Mouse (Mus musculus) MEL (cell line): ENCODE measurements around the gene Cd164. TPM values are rescaled to one million over a fixed set of nuclear protein-coding genes. Genes with fewer than 3 reads are reported as not detected.
A peak's percentile ranks its signal among the peaks of the same experiment; 100 is the strongest.

ENCODE experiments used
- DNase-seq: peaks from one replicate; pipeline ENCODE4 v3.0.0; 2011; ENCODE audit warnings: low read depth, low spot score
- H3K27ac ChIP-seq: 2 replicates; pipeline ENCODE4 v1.5.1; 2012; ENCODE audit warnings: low read depth, mild to moderate bottlenecking, control low read depth, low read length, moderate library complexity; ENCODE audit not compliant: control insufficient read depth
- H3K27me3 ChIP-seq, 2 experiments: fragments of 150-350 bp in 1 of 2; sonication (generic) in 1 of 2; 2 replicates each; pipeline ENCODE4 v1.6.1; 2012; ENCODE audit warnings: low read length in 2 of 2, mild to moderate bottlenecking in 2 of 2, improper control_type of control experiment in 1 of 2, moderate library complexity in 1 of 2; ENCODE audit not compliant: insufficient read depth in 2 of 2, control insufficient read depth in 1 of 2
- H3K36me3 ChIP-seq, 2 experiments: 2 replicates each; pipeline ENCODE4 v1.6.1; 2012 to 2014; ENCODE audit warnings: low read length in 2 of 2, improper control_type of control experiment in 1 of 2, inconsistent platforms in 1 of 2, mild to moderate bottlenecking in 1 of 2; ENCODE audit not compliant: insufficient read depth in 2 of 2, control insufficient read depth in 1 of 2
- H3K4me1 ChIP-seq, 2 experiments: fragments of 150-350 bp in 1 of 2; sonication (generic) in 1 of 2; 2 replicates each; pipeline ENCODE4 v1.6.1; 2012; ENCODE audit warnings: low read length in 2 of 2, improper control_type of control experiment in 1 of 2, mild to moderate bottlenecking in 1 of 2; ENCODE audit not compliant: insufficient read depth in 2 of 2, control insufficient read depth in 1 of 2
- H3K4me3 ChIP-seq, 2 experiments: fragments of 150-350 bp in 1 of 2; sonication (generic) in 1 of 2; 2 replicates each; pipeline ENCODE4 v1.5.1; 2012; ENCODE audit warnings: low read depth in 2 of 2, low read length in 2 of 2, mild to moderate bottlenecking in 2 of 2, moderate library complexity in 2 of 2, control low read depth in 1 of 2, improper control_type of control experiment in 1 of 2; ENCODE audit not compliant: control insufficient read depth in 1 of 2, insufficient read depth in 1 of 2
- H3K79me2 ChIP-seq: 2 replicates; pipeline ENCODE4 v1.6.1; 2012; ENCODE audit warnings: mild to moderate bottlenecking, low read length, moderate library complexity; ENCODE audit not compliant: control insufficient read depth, poor library complexity, insufficient read depth
- H3K9ac ChIP-seq: 2 replicates; pipeline ENCODE4 v1.6.1; 2012; ENCODE audit warnings: low read depth, mild to moderate bottlenecking, control low read depth, low read length, moderate library complexity; ENCODE audit not compliant: control insufficient read depth, poor library complexity, severe bottlenecking
- H3K9me3 ChIP-seq: fragments of 150-350 bp; sonication (generic); replicated peaks from 2 replicates; pipeline ENCODE4 v1.6.1; 2012; ENCODE audit warnings: mild to moderate bottlenecking, low read length, improper control_type of control experiment, moderate library complexity; ENCODE audit not compliant: insufficient read depth
- CHD1 ChIP-seq: IDR thresholded peaks from 2 replicates; pipeline ENCODE4 v1.6.1; 2012; ENCODE audit warnings: low read depth, mild to moderate bottlenecking, inconsistent platforms, low read length, improper control_type of control experiment
- CHD2 ChIP-seq: IDR thresholded peaks from 2 replicates; pipeline ENCODE4 v1.6.1; 2011; ENCODE audit warnings: low read length, improper control_type of control experiment
- CTCF ChIP-seq, 3 experiments: IDR thresholded peaks in 2 of 3; conservative IDR thresholded peaks in 1 of 3; 2 replicates each; pipeline ENCODE4 v1.5.1; 2011 to 2012; ENCODE audit warnings: low read length in 3 of 3, low read depth in 2 of 3, mild to moderate bottlenecking in 2 of 3, improper control_type of control experiment in 1 of 3, inconsistent platforms in 1 of 3, mixed read lengths in 1 of 3, moderate library complexity in 1 of 3; ENCODE audit not compliant: control insufficient read depth in 1 of 3, insufficient read depth in 1 of 3, poor library complexity in 1 of 3, severe bottlenecking in 1 of 3
- E2F4 ChIP-seq: IDR thresholded peaks from 2 replicates; pipeline ENCODE4 v1.6.1; 2011; ENCODE audit warnings: low read depth, low read length, improper control_type of control experiment, borderline replicate concordance
- ELF1 ChIP-seq: IDR thresholded peaks from 2 replicates; pipeline ENCODE4 v1.6.1; 2014; ENCODE audit warnings: low read depth, mild to moderate bottlenecking, inconsistent platforms, low read length, improper control_type of control experiment, moderate library complexity
- ETS1 ChIP-seq: IDR thresholded peaks from 2 replicates; pipeline ENCODE4 v1.6.1; 2012; ENCODE audit warnings: low read depth, mild to moderate bottlenecking, inconsistent platforms, low read length, improper control_type of control experiment, moderate library complexity
- GATA1 ChIP-seq: IDR thresholded peaks from 2 replicates; pipeline ENCODE4 v1.6.1; 2011; ENCODE audit warnings: low read depth, low read length, improper control_type of control experiment
- HCFC1 ChIP-seq: IDR thresholded peaks from 2 replicates; pipeline ENCODE4 v1.6.1; 2012; ENCODE audit warnings: low read depth, mild to moderate bottlenecking, inconsistent platforms, low read length, improper control_type of control experiment, moderate library complexity
- JUND ChIP-seq: IDR thresholded peaks from 2 replicates; pipeline ENCODE4 v1.6.1; 2011; ENCODE audit warnings: low read depth, mild to moderate bottlenecking, improper control_type of control experiment, low read length
- MAFK ChIP-seq: IDR thresholded peaks from 2 replicates; pipeline ENCODE4 v1.6.1; 2011; ENCODE audit warnings: low read depth, mild to moderate bottlenecking, low read length, improper control_type of control experiment, borderline replicate concordance
- MAZ ChIP-seq: IDR thresholded peaks from 2 replicates; pipeline ENCODE4 v1.6.1; 2012; ENCODE audit warnings: low read depth, mild to moderate bottlenecking, inconsistent platforms, low read length, improper control_type of control experiment
- MXI1 ChIP-seq: IDR thresholded peaks from 2 replicates; pipeline ENCODE4 v1.6.1; 2011; ENCODE audit warnings: mild to moderate bottlenecking, low read depth, low read length, improper control_type of control experiment
- MYC ChIP-seq: IDR thresholded peaks from 2 replicates; pipeline ENCODE4 v1.6.1; 2011; ENCODE audit warnings: low read depth, mild to moderate bottlenecking, low read length, improper control_type of control experiment, moderate library complexity
- NELFE ChIP-seq: IDR thresholded peaks from 2 replicates; pipeline ENCODE4 v1.6.1; 2011; ENCODE audit warnings: low read depth, low read length, improper control_type of control experiment
- NRF1 ChIP-seq: IDR thresholded peaks from 2 replicates; pipeline ENCODE4 v1.6.1; 2014; ENCODE audit warnings: low read depth, mild to moderate bottlenecking, inconsistent platforms, low read length, improper control_type of control experiment, moderate library complexity; ENCODE audit not compliant: poor library complexity, insufficient read depth, severe bottlenecking
- POLR2A ChIP-seq, 2 experiments: IDR thresholded peaks; 2 replicates each; pipeline ENCODE4 v1.6.1; 2011 to 2012; ENCODE audit warnings: low read length in 2 of 2, mild to moderate bottlenecking in 2 of 2, control low read depth in 1 of 2, improper control_type of control experiment in 1 of 2, low read depth in 1 of 2, moderate library complexity in 1 of 2; ENCODE audit not compliant: control insufficient read depth in 1 of 2, insufficient read depth in 1 of 2, poor library complexity in 1 of 2
- POLR2AphosphoS5 ChIP-seq: IDR thresholded peaks from 2 replicates; pipeline ENCODE4 v1.6.1; 2012; ENCODE audit warnings: low read depth, borderline replicate concordance, mild to moderate bottlenecking, inconsistent platforms, low read length, moderate library complexity, mixed read lengths
- RAD21 ChIP-seq: IDR thresholded peaks from 2 replicates; pipeline ENCODE4 v1.6.1; 2011; ENCODE audit warnings: mild to moderate bottlenecking, low read depth, low read length, improper control_type of control experiment
- SMC3 ChIP-seq: IDR thresholded peaks from 2 replicates; pipeline ENCODE4 v1.6.1; 2011; ENCODE audit warnings: low read depth, low read length, improper control_type of control experiment
- TAL1 ChIP-seq: IDR thresholded peaks from 2 replicates; pipeline ENCODE4 v1.6.1; 2012; ENCODE audit warnings: mild to moderate bottlenecking, inconsistent platforms, low read length, moderate library complexity, mixed read lengths
- TCF12 ChIP-seq: IDR thresholded peaks from 2 replicates; pipeline ENCODE4 v1.6.1; 2014; ENCODE audit warnings: low read depth, mild to moderate bottlenecking, inconsistent platforms, low read length, improper control_type of control experiment, moderate library complexity
- UBTF ChIP-seq: IDR thresholded peaks from 2 replicates; pipeline ENCODE4 v1.6.1; 2012; ENCODE audit warnings: low read depth, mild to moderate bottlenecking, inconsistent platforms, low read length, improper control_type of control experiment, moderate library complexity, borderline replicate concordance; ENCODE audit not compliant: insufficient read depth
- ZC3H11A ChIP-seq: IDR thresholded peaks from 2 replicates; pipeline ENCODE4 v1.6.1; 2012; ENCODE audit warnings: low read depth, mild to moderate bottlenecking, inconsistent platforms, low read length, improper control_type of control experiment
- ZMIZ1 ChIP-seq: IDR thresholded peaks from 2 replicates; pipeline ENCODE4 v1.6.1; 2012; ENCODE audit warnings: low read depth, mild to moderate bottlenecking, inconsistent platforms, low read length, improper control_type of control experiment, moderate library complexity
- ZNF384 ChIP-seq: IDR thresholded peaks from 2 replicates; pipeline ENCODE4 v1.6.1; 2012; ENCODE audit warnings: low read depth, mild to moderate bottlenecking, inconsistent platforms, low read length, improper control_type of control experiment
- polyA plus RNA-seq, 2 experiments: library from polyadenylated mRNA; stranded (reverse) in 1 of 2; unstranded in 1 of 2; fragments of >175 nt in 1 of 2; fragments of >200 nt in 1 of 2; gene quantifications; 2 replicates each; pipeline versions ENCODE4 v1.2.1 to v1.2.4; 2012; ENCODE audit warnings: low replicate concordance in 2 of 2, low read depth in 1 of 2; ENCODE audit not compliant: insufficient read length in 2 of 2, insufficient read depth in 1 of 2, missing spikeins in 1 of 2
- total RNA-seq: library from RNA; depleted of rRNA; stranded (reverse); fragments of 300-350 nt; gene quantifications from 2 replicates; pipeline ENCODE4 v1.2.3, GENCODE M21; 2012

The Cd164 gene
- total and polyA plus RNA-seq, 3 experiments, result 21.4 to 59.4 TPM; not detected in 1

DNA sequence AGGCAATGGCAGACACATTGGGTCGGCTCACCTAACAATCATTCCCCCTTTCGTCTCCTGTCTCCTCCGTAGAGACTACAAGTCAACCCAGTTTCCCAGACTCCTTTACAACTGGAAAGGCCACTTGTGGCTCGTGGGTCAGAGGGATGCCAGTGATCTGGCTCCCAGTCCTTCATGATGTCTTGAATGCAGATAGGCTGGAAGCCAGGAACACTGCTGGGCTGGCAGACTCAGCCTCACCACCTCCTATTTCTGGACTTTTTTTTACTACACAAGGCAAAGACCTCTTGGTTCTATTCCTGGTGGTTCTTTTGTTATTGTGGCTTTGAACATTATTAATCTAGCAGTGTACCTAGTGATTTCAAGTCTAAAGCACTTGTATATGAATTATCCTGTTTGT lies 4.9 kb upstream of the Cd164 start:
- Histone ChIP-seq H3K4me1 (no peaks in the 10 kb centered on the region; a peak in 1 of 4 replicates), H3K9me3 (no peaks in the 10 kb centered on the region), H3K27ac (no peak overlapping the region), H3K79me2 (no peaks in the 10 kb centered on the region; the same call in 1 of the 2 replicates), H3K4me3 (no peak overlapping the region), H3K9ac (no peak overlapping the region), H3K36me3 (peaks cover 0 to 3% of the 10 kb centered on the region in 2 experiments; a peak in 2 of 4 replicates), H3K27me3 (peaks cover 0 to 3% of the 10 kb centered on the region in 2 experiments; a peak in 1 of 4 replicates)
- no peak for DNase-seq
- TF ChIP-seq RAD21, result no peak
- no peak for TF ChIP-seq HCFC1
- TF ChIP-seq ELF1, result no peak
- TF ChIP-seq E2F4, result no peak
- no peak for TF ChIP-seq POLR2AphosphoS5
- TF ChIP-seq ZC3H11A, result no peak

DNA sequence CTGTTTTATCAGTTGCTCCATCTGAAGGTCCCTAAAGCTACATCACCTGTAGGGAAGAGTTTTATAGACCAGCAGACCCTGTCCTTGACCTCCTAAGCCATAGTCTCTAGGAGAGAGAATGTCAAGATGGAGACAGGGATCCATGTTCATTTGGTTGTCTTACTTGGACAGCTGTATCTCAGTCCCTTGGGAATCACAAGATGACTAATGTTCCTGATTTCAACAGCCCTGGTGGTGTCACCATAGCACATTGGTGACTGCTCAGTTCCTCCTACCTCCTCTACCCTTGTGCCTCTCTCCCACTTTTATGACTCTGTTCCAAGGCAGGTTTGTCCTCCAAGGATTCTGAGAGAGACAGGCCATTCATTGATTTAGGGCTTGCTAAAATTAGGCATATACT lies 4.3 kb upstream of the Cd164 start:
- Histone ChIP-seq H3K4me3 (no peak overlapping the region), H3K9me3 (no peaks in the 10 kb centered on the region), H3K27ac (no peak overlapping the region), H3K36me3 (peaks cover 0 to 3% of the 10 kb centered on the region in 2 experiments; a peak in 2 of 4 replicates), H3K4me1 (no peaks in the 10 kb centered on the region; a peak in 1 of 4 replicates), H3K79me2 (peaks cover 6% of the 10 kb centered on the region), H3K27me3 (peaks cover 0 to 3% of the 10 kb centered on the region in 2 experiments; a peak in 1 of 4 replicates), H3K9ac (no peak overlapping the region)
- DNase-seq, result no peak
- TF ChIP-seq CHD1, result no peak

DNA sequence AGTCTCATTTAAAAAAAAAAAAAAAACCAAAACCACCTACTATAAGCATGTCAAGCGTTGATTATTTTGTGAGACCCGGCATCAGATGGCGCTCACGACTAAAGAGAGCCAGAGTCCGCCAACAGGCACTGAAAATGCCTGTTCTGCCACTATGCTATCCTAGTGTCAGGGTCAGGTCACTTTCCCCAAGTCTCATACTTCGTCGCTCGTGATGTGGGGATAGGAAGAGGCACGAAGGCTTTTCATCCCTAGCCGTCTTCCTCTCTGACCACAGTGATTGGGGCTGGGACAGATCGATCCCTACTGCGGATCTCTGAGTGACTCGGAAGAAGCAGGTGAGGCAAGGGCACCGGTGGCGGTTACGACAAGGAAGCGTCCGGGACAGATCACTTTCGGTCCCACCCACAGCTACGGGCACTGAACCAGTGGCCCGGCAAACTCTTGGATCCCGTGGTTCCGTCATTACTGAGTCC lies 670 bp upstream of the Cd164 start:
- peak overlapping the region; percentile 93 for H3K27ac ChIP-seq
- H3K4me3 ChIP-seq, result peak overlapping the region; percentile 70 to 75
- H3K79me2 ChIP-seq, result peaks cover 28% of the 10 kb centered on the region
- DNase-seq, result peak; percentile 86
- peak overlapping the region; percentile 96 for H3K9ac ChIP-seq
- H3K27me3 ChIP-seq, result no peaks in the 10 kb centered on the region
- no peaks in the 10 kb centered on the region for H3K9me3 ChIP-seq
- H3K36me3 ChIP-seq, result peaks cover 0 to 25% of the 10 kb centered on the region in 2 experiments; a peak in 2 of 4 replicates
- H3K4me1 ChIP-seq, result peaks cover 5 to 16% of the 10 kb centered on the region in 2 experiments
- TF ChIP-seq POLR2A (IDR thresholded peaks at IDR 0.05; ENCODE audit: control insufficient read depth in 1 of 2, insufficient read depth in 1 of 2, low read depth in 1 of 2, low read length in 2 of 2, poor library complexity in 1 of 2) (no peak), ZNF384 (peak; percentile 96), TAL1 (no peak), MYC (peak; percentile 36; the same call in 1 of the 2 replicates), POLR2AphosphoS5 (no peak), RAD21 (peak; percentile 75), CTCF (IDR thresholded peaks at IDR 0.05 in 2 of 3, conservative IDR thresholded peaks at IDR 0.05 in 1 of 3; ENCODE audit: control insufficient read depth in 1 of 3, insufficient read depth in 1 of 3, low read depth in 2 of 3, low read length in 3 of 3, poor library complexity in 1 of 3, severe bottlenecking in 1 of 3) (peak in 2 of 3 experiments; percentile 49 to 67; a peak in 4 of 6 replicates), GATA1 (no peak), ETS1 (no peak), NRF1 (no peak), ZMIZ1 (no peak), UBTF (0 out of 2 replicates have a peak, but pooled peaks have one; percentile 37), SMC3 (peak; percentile 60), TCF12 (no peak; the same call in 1 of the 2 replicates), CHD2 (no peak), MXI1 (peak; percentile 63), ZC3H11A (peak; percentile 53), MAFK (no peak), JUND (no peak), MAZ (no peak), NELFE (no peak)
